9 mouse cellular contexts compared by ENCODE assay signal in the genomic region with DNA sequence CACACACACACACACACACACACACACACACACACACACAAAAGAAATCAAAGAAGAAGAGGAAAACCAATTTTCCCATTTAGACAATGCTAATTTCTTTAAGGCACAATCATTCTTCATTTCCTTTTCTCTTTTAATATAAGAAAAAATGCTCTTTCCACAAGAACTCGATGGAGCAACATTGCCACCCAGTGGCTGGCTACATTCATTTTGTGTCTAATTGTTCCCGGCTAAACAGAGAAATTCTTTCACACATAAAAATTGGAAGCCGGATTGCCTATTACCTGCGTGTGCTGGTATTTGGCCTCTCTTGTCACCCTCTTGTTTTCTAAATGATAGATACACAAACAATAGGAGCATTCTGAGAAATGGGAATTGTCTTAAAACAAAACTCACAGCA.
A peak's percentile ranks its signal among the peaks of the same experiment; 100 is the strongest.
DNase-seq lines count a peak whose midpoint lies in the region; ATAC-seq lines count a peak whose summit lies in the region.
"Had no signal": no experiment of that assay in that cellular context is flagged by ENCODE, and none has a peak within 500 bp of the region (broad histone marks: within the 10 kb centered on the region; RNA-seq: fewer than 3 reads in every experiment).

No protein-coding gene starts in this region.

- no peaks in the 10 kb centered on the region for H3K27me3 ChIP-seq in liver, embryonic 12.5 days (replicated peaks)
- no peaks in the 10 kb centered on the region for H3K27me3 ChIP-seq in midbrain, embryonic 13.5 days
- H3K27me3 ChIP-seq: embryonic facial prominence, embryonic 12.5 days had no signal

- DNase-seq in liver, result peak; percentile 11
- DNase-seq in adrenal gland, postnatal 36 days, result peak; percentile 38 to 46
- DNase-seq in forelimb bud, embryonic 11.5 days (ENCODE audit: low read depth, low spot score), result peak; percentile 53
- peak; percentile 76 to 77 for DNase-seq in layer of hippocampus, postnatal 14 days (ENCODE audit: low spot score in 2 of 2)
- DNase-seq in yolk sac, embryonic 10.5 days (ENCODE audit: low spot score), result peak; percentile 6
- no peak for DNase-seq in heart, adult 8-10 months (ENCODE audit: low spot score)

- H3K27ac ChIP-seq in liver, embryonic 12.5 days, result no peak overlapping the region
- peak overlapping the region; percentile 41; the same call in 1 of the 2 replicates for H3K27ac ChIP-seq in midbrain, embryonic 13.5 days
- H3K27ac ChIP-seq: embryonic facial prominence, embryonic 12.5 days had no signal

- no peaks in the 10 kb centered on the region for H3K36me3 ChIP-seq in liver, embryonic 12.5 days
- H3K36me3 ChIP-seq in midbrain, embryonic 13.5 days, result no peaks in the 10 kb centered on the region
- H3K36me3 ChIP-seq: embryonic facial prominence, embryonic 12.5 days had no signal

- H3K9ac ChIP-seq in liver, embryonic 12.5 days, result no peak overlapping the region
- no peak overlapping the region for H3K9ac ChIP-seq in midbrain, embryonic 13.5 days (replicated peaks)
- H3K9ac ChIP-seq: embryonic facial prominence, embryonic 12.5 days had no signal

- H3K4me2 ChIP-seq in liver, embryonic 12.5 days, result no peak overlapping the region
- no peak overlapping the region for H3K4me2 ChIP-seq in midbrain, embryonic 13.5 days (replicated peaks)
- H3K4me2 ChIP-seq: embryonic facial prominence, embryonic 12.5 days had no signal

- ATAC-seq in liver, embryonic 12.5 days, result no peak
- no peak for ATAC-seq in midbrain, embryonic 13.5 days

- no peak overlapping the region for H3K4me3 ChIP-seq in liver, embryonic 12.5 days
- no peak overlapping the region for H3K4me3 ChIP-seq in midbrain, embryonic 13.5 days (replicated peaks)
- H3K4me3 ChIP-seq: embryonic facial prominence, embryonic 12.5 days had no signal

- 38% methylated on average over 4 of the region's 4 CpGs for WGBS in liver, embryonic 12.5 days (ENCODE audit: insufficient replicate concordance)
- 18% methylated on average over 4 of the region's 4 CpGs for WGBS in midbrain, embryonic 13.5 days

- H3K4me1 ChIP-seq in liver, embryonic 12.5 days, result no peaks in the 10 kb centered on the region
- peaks cover 3% of the 10 kb centered on the region; the same call in 1 of the 2 replicates for H3K4me1 ChIP-seq in midbrain, embryonic 13.5 days (replicated peaks)
- H3K4me1 ChIP-seq: embryonic facial prominence, embryonic 12.5 days had no signal

- H3K9me3 ChIP-seq in liver, embryonic 12.5 days (replicated peaks), result no peaks in the 10 kb centered on the region
- no peaks in the 10 kb centered on the region for H3K9me3 ChIP-seq in midbrain, embryonic 13.5 days
- H3K9me3 ChIP-seq: embryonic facial prominence, embryonic 12.5 days had no signal
